Mouse (Mus musculus) liver, embryonic 12.5 days (tissue): ENCODE data around the gene Klc2. TPM values are rescaled to one million over a fixed set of nuclear protein-coding genes. Genes with fewer than 3 reads are reported as not detected.

ENCODE experiments used
- ATAC-seq: fragments of 200-750 bp; cut with Nextera tagmentation; 2 replicates; pipeline ENCODE4 v1.8.0; 2017; ENCODE audit warnings: moderate number of reproducible peaks, mild to moderate bottlenecking, moderate library complexity
- H3K27ac ChIP-seq: fragments of 300-500 bp; sonication (generic); 2 replicates; pipeline ENCODE4 v1.5.1; 2016; ENCODE audit warnings: mild to moderate bottlenecking
- H3K27me3 ChIP-seq: fragments of 300-500 bp; sonication (generic); replicated peaks from 2 replicates; pipeline ENCODE4 v1.6.1; 2016; ENCODE audit warnings: mild to moderate bottlenecking, moderate library complexity
- H3K36me3 ChIP-seq: fragments of 300-500 bp; sonication (generic); 2 replicates; pipeline ENCODE4 v1.6.1; 2016; ENCODE audit warnings: mild to moderate bottlenecking, moderate library complexity
- H3K4me1 ChIP-seq: fragments of 300-500 bp; sonication (generic); 2 replicates; pipeline ENCODE4 v1.6.1; 2016
- H3K4me2 ChIP-seq: fragments of 300-500 bp; sonication (generic); 2 replicates; pipeline ENCODE4 v1.6.1; 2016; ENCODE audit warnings: mild to moderate bottlenecking, moderate library complexity
- H3K4me3 ChIP-seq: fragments of 300-500 bp; sonication (generic); 2 replicates; pipeline ENCODE4 v1.5.1; 2016; ENCODE audit warnings: mild to moderate bottlenecking, moderate library complexity
- H3K9ac ChIP-seq: fragments of 300-500 bp; sonication (generic); 2 replicates; pipeline ENCODE4 v1.6.1; 2016; ENCODE audit warnings: mild to moderate bottlenecking, moderate library complexity
- H3K9me3 ChIP-seq: fragments of 300-500 bp; sonication (generic); replicated peaks from 2 replicates; pipeline ENCODE4 v1.6.1; 2016; ENCODE audit warnings: mild to moderate bottlenecking, moderate library complexity
- whole genome bisulfite sequencing: fragments of 180-500 bp; shearing (Covaris S2); methylation state at CpG from one replicate; pipeline ENCODE4 v1.1.7; 2016; ENCODE audit not compliant: insufficient replicate concordance; 5-methylcytosine and 5-hydroxymethylcytosine counted together
- polyA plus RNA-seq: library from polyadenylated mRNA; unstranded; fragments of >200 nt; fragmentation: Nextera tagmentation; extraction: Ambion mirVana; gene quantifications from 2 replicates; pipeline ENCODE4 v1.2.1, GENCODE M21; 2016

Klc2 gene
- polyA plus RNA-seq, 1 experiment from 2014 or later, result 4.9 TPM

DNA sequence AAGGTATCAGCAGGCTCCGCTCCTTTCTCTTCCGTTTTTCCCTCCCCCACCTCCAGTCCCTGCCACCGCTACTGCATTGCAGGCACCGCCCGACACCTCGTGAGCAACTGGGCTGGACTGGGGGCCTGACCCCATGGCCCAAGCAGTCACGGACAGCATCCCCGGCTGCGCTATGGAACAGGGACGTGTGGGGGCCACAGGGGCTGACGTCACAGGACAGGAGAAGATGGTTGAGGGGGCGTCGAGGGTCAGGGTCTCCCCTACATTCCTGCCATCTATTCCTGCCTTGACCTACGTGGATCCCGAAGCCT lies 33.6 kb downstream of the Klc2 start:
- peak overlapping the region; percentile 81 for H3K4me2 ChIP-seq
- H3K9ac ChIP-seq, result no peak overlapping the region
- H3K4me1 ChIP-seq, result peaks cover 31% of the 10 kb centered on the region
- no peaks in the 10 kb centered on the region for H3K9me3 ChIP-seq
- WGBS, result 5% methylated on average over 15 of the region's 15 CpGs
- H3K4me3 ChIP-seq, result peak overlapping the region; percentile 57
- H3K27me3 ChIP-seq, result peaks cover 75% of the 10 kb centered on the region
- peaks cover 4% of the 10 kb centered on the region; the same call in 1 of the 2 replicates for H3K36me3 ChIP-seq
- H3K27ac ChIP-seq, result no peak overlapping the region
- no peak for ATAC-seq

DNA sequence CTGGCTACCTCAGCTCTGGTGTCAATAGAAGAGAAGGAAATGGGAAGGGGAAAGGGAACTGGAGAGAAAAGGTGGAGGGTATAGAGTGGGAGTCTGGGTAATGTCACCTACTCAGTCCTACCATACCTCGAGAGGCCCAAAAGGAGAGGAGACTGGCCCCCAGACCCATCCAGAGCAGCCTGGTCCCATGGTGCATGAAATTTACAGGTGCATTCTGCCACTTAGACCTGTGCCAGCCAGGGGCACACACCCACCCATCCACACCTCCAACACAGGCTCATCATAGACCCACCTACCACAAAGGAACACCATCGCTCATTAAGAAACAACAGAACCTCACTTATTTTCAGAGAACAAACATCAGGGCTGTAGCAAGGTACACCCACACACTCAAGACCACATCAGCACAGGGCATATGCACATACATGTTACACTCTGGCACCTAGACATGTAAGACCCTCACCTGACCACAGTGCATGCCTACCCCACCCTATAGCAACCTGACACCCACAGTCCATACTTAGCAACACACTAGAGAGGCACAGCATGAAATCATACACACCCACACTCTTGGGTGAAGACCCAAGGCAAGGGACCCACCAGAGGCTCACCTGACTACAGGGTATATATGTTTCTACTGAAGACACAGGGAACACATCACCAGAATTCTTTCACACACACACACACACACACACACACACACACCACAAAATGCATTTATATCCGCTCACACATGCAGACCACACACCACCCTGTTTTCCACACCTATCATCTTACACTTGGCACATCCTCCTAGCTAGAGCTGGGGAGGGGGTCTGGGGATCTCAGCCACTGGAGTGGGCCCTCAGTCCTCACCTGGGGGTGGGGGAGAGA lies 34.2 kb downstream of the Klc2 start:
- no peak overlapping the region for H3K27ac ChIP-seq
- WGBS, result 57% methylated on average over 3 of the region's 3 CpGs
- no peak overlapping the region for H3K9ac ChIP-seq
- H3K36me3 ChIP-seq, result no peaks in the 10 kb centered on the region
- no peaks in the 10 kb centered on the region for H3K9me3 ChIP-seq
- H3K4me2 ChIP-seq, result peak overlapping the region; percentile 81; the same call in 1 of the 2 replicates
- peak overlapping the region; percentile 57; the same call in 1 of the 2 replicates for H3K4me3 ChIP-seq
- ATAC-seq, result no peak
- peaks cover 81% of the 10 kb centered on the region for H3K27me3 ChIP-seq
- H3K4me1 ChIP-seq, result peaks cover 27% of the 10 kb centered on the region

DNA sequence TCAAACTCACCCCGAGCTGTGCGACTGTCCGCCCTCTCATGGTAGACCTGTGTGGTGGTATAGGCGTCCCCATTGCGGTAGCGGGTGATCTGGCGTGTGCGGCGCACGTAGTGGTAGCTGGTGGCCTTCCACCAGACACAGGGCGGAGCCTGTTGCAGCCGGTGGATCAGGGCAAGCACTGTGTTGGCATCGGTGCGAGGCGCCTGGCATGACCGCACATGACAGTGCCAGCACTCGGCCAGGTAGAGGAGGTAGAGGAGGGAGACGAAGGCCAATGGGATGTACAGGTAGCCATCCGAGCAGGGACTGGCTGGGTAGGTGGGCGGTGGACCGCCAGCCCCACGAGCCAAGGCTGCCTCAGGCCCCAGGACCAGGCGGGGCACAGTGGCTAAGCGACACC lies 35.8 kb downstream of the Klc2 start:
- ATAC-seq, result no peak
- H3K27ac ChIP-seq, result no peak overlapping the region
- H3K9me3 ChIP-seq, result no peaks in the 10 kb centered on the region
- H3K9ac ChIP-seq, result no peak overlapping the region
- WGBS, result 45% methylated on average over 24 of the region's 24 CpGs
- H3K4me1 ChIP-seq, result peaks cover 19% of the 10 kb centered on the region
- H3K4me3 ChIP-seq, result no peak overlapping the region
- no peaks in the 10 kb centered on the region for H3K36me3 ChIP-seq
- H3K4me2 ChIP-seq, result no peak overlapping the region
- H3K27me3 ChIP-seq, result peaks cover 88% of the 10 kb centered on the region

DNA sequence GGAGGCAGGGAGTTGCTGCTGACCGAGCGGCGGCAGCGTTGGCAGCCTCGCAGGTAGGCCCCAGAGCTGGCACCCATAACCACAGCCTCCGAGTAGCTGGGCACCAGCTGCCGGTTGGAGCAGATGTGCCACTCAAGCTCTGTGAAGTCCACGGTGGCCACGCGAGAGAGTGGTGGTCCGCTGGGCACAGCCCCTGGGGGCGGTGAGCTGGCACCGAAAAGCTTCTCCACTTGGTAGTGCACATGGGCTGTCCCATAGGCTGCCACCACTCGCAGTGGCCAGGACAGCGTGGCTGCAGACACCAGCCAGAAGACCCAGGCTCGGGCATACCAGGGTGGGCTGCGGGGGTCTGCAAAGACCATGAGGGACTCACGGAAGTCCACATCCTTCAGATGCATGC lies 36.4 kb downstream of the Klc2 start:
- Histone ChIP-seq H3K36me3 (no peaks in the 10 kb centered on the region), H3K27me3 (peaks cover 84% of the 10 kb centered on the region), H3K27ac (no peak overlapping the region), H3K4me1 (peaks cover 13% of the 10 kb centered on the region), H3K9me3 (no peaks in the 10 kb centered on the region), H3K4me3 (no peak overlapping the region), H3K9ac (no peak overlapping the region), H3K4me2 (no peak overlapping the region)
- 45% methylated on average over 18 of the region's 18 CpGs for WGBS
- ATAC-seq, result no peak

DNA sequence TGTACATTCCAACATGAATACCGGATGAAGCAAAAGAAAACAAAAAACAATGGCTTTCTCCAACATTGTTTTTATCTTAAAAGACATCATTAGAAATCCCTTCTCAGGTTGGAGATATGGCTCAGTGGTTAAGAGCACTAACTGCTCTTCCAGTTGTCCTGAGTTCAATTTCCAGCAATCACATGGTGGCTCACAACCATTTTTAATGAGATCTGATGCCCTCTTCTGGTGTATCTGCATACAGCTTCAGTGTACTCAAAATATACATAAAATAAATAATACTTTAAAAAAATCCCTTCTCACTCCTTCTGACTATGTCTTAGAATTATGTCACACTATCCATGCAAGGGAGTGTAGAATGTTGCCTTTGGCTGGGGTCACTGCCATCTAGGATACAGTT lies 39.1 kb downstream of the Klc2 start:
- Histone ChIP-seq H3K4me3 (no peak overlapping the region), H3K9ac (no peak overlapping the region), H3K4me2 (no peak overlapping the region), H3K27ac (no peak overlapping the region), H3K36me3 (no peaks in the 10 kb centered on the region), H3K9me3 (no peaks in the 10 kb centered on the region), H3K27me3 (peaks cover 81% of the 10 kb centered on the region), H3K4me1 (no peaks in the 10 kb centered on the region)
- WGBS, result 85% methylated on average over 1 of the region's 1 CpGs
- no peak for ATAC-seq

DNA sequence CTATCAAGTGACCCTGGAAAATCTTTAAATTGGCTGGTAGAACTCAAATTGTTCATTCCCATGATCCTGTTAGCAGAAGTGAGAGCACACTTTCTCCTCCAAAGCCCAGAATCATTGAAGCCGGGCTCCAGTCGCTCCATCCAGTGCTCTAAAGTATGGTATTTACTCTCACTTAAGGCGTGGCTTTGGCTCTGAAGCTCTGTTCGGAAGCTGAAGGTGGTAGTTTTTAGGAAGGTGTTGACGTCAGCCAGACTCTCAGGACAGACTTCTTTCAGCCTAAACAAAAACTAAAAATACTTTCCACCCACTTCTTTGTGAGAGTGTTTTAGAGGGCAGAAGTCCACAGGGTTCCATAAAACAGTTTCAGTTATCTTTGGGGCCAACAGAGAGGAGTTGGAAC lies 44.8 kb downstream of the Klc2 start:
- Histone ChIP-seq H3K4me2 (no peak overlapping the region), H3K27ac (no peak overlapping the region), H3K9ac (no peak overlapping the region), H3K4me1 (peaks cover 46% of the 10 kb centered on the region), H3K27me3 (peaks cover 69% of the 10 kb centered on the region), H3K4me3 (no peak overlapping the region), H3K36me3 (no peaks in the 10 kb centered on the region), H3K9me3 (no peaks in the 10 kb centered on the region)
- ATAC-seq, result no peak
- WGBS, result 39% methylated on average over 5 of the region's 5 CpGs

DNA sequence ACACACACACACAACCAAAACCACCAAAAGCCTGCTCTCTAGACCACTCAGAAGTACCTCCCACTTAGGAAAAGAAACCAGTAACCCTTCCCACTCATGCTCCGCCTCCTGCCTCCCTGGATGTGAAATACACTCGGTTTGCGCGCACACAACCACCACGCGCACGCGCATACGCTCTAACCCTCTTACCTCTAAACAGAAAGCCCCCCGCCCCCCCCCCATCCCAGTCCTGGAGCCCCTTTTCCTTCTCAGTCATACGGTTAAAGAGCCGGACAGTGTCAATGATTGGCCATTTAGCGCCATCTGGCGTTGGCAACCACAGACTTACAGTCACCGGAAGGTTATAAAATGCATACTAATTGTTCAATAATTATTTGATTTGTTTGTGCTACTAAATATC lies 45.3 kb downstream of the Klc2 start:
- ATAC-seq, result peak; percentile 3; the same call in 1 of the 2 replicates
- 2% methylated on average over 15 of the region's 15 CpGs for WGBS
- H3K9ac ChIP-seq, result peak overlapping the region; percentile 14; the same call in 1 of the 2 replicates
- peaks cover 51% of the 10 kb centered on the region for H3K4me1 ChIP-seq
- H3K9me3 ChIP-seq, result no peaks in the 10 kb centered on the region
- H3K27ac ChIP-seq, result no peak overlapping the region
- H3K4me3 ChIP-seq, result peak overlapping the region; percentile 57
- no peaks in the 10 kb centered on the region for H3K36me3 ChIP-seq
- H3K27me3 ChIP-seq, result peaks cover 69% of the 10 kb centered on the region
- H3K4me2 ChIP-seq, result peak overlapping the region; percentile 92

DNA sequence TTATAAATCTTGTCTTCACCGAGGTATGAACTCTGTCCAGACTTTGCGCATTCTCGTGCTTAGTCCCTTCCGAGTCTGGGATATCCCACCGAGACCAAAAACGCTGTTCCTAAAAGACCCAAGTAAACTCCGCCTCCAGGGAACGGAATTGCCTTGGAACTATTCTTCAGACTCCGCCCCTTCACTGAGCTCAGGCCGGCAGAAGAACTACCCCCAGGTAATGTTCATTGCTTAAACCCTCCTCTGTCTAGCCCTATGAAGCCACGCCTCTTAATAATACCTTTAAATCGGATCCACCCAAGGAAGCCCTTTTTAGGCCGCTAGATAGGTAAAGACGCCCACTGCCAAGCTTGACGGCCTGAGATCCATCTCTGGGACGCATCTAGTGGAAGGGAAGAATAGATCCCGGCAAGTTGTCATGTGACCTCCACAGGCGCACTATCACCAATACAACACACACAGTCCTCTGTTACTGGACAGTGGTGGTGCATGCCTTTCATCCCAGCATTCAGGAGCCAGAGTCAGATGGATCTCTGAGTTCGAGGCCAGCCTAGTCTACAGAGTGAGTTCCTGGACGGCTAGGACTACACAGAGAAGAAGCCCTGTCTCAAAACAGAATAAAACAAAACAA lies 45.9 kb downstream of the Klc2 start:
- no peaks in the 10 kb centered on the region for H3K36me3 ChIP-seq
- peak overlapping the region; percentile 54 for H3K9ac ChIP-seq
- peak; percentile 29; the same call in 1 of the 2 replicates for ATAC-seq
- H3K4me1 ChIP-seq, result peaks cover 56% of the 10 kb centered on the region
- peak overlapping the region; percentile 64 for H3K27ac ChIP-seq
- peak overlapping the region; percentile 92 for H3K4me2 ChIP-seq
- H3K9me3 ChIP-seq, result no peaks in the 10 kb centered on the region
- H3K27me3 ChIP-seq, result peaks cover 74% of the 10 kb centered on the region
- WGBS, result 6% methylated on average over 20 of the region's 20 CpGs
- peak overlapping the region; percentile 57 for H3K4me3 ChIP-seq

DNA sequence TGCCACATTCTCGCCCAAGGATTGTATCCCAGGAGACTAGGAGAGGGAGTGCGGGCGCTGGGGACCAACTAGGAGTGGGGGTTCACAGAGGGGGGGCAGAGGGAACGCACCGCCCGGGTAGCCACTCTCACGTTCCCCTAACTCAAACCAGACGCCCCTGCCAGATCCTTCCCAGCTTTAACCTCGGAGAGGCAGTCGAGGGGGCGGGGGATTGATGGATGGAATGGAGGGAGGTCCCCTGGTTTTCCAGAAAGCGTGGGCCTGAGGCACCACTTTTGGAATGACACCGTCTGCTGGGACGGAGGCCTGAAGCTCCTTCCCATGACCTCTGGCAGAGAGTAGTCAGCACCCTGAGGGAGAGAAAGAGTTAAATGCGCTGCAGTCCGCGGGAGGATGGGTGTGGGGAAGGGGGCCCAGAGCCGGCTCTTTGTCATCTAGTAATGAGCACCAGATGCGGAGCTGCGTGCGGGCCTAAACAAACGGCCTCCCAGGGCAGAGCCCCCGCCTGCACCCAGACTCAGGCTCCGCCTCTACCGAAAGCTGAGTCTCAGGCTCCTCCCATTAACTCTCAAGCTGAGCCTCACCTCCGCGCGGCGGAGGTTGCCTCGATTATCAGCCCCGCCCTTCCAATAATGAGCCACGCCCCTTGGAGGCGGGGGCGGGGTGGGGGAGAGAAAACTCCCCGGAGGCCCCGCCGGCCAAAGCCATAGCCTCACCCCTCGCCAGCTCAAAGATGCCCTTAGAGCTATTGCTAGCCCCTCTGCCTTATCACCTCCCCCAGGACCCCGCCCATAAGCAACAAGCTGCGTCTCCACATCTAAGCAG lies 46.6 kb downstream of the Klc2 start:
- peak overlapping the region; percentile 54 for H3K9ac ChIP-seq
- peak overlapping the region; percentile 57 for H3K4me3 ChIP-seq
- peak; percentile 77 for ATAC-seq
- H3K9me3 ChIP-seq, result no peaks in the 10 kb centered on the region
- H3K27ac ChIP-seq, result peak overlapping the region; percentile 64
- H3K36me3 ChIP-seq, result no peaks in the 10 kb centered on the region
- peaks cover 81% of the 10 kb centered on the region for H3K27me3 ChIP-seq
- H3K4me1 ChIP-seq, result peaks cover 63% of the 10 kb centered on the region
- peak overlapping the region; percentile 92 for H3K4me2 ChIP-seq
- WGBS, result 4% methylated on average over 40 of the region's 40 CpGs

DNA sequence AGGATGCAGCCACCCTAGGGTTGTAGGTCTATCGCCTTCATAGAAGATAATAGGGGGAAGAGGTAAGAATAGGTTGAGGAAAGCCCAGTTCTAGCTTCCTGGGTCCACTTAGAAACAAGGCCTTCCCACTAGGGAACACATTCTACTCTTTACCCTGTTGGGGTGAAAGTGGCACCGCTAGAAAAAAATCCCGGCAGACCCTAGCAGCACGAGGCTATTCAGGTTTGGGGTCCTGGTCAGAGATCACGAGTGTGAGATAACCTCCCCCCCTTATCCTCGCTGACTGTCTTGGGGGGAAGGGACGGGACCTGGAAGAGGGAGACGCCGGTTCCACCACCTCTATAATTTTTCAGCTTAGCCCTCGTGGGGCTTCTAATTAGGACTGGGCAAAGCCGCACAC lies 47.3 kb downstream of the Klc2 start:
- 14% methylated on average over 11 of the region's 11 CpGs for WGBS
- H3K4me2 ChIP-seq, result peak overlapping the region; percentile 92
- H3K4me3 ChIP-seq, result peak overlapping the region; percentile 57
- H3K4me1 ChIP-seq, result peaks cover 64% of the 10 kb centered on the region
- no peak for ATAC-seq
- no peaks in the 10 kb centered on the region for H3K36me3 ChIP-seq
- H3K27ac ChIP-seq, result peak overlapping the region; percentile 64
- H3K27me3 ChIP-seq, result peaks cover 76% of the 10 kb centered on the region
- H3K9me3 ChIP-seq, result no peaks in the 10 kb centered on the region
- no peak overlapping the region for H3K9ac ChIP-seq

DNA sequence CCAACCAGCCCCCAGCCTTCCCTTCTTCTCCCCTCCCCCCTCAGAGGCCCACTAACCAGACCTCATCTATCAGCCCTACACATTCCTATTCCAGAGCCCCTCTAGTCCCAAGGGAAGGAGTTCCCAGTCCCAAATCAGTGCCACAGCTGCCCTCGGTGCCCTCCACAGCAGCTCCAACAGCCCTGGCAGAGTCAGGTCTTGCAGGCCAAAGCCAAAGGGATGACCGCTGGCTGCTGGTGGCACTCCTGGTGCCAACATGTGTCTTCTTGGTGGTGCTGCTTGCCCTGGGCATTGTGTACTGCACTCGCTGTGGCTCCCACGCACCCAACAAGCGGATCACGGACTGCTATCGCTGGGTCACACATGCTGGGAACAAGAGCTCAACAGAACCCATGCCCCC lies 48.4 kb downstream of the Klc2 start:
- WGBS, result 66% methylated on average over 7 of the region's 7 CpGs
- ATAC-seq, result no peak
- peaks cover 71% of the 10 kb centered on the region for H3K4me1 ChIP-seq
- peak overlapping the region; percentile 92 for H3K4me2 ChIP-seq
- H3K9me3 ChIP-seq, result no peaks in the 10 kb centered on the region
- no peak overlapping the region for H3K9ac ChIP-seq
- H3K27me3 ChIP-seq, result peaks cover 65% of the 10 kb centered on the region
- H3K4me3 ChIP-seq, result 0 out of 2 replicates have a peak overlapping the region, but pooled peaks have one; percentile 2
- H3K27ac ChIP-seq, result no peak overlapping the region
- H3K36me3 ChIP-seq, result no peaks in the 10 kb centered on the region

DNA sequence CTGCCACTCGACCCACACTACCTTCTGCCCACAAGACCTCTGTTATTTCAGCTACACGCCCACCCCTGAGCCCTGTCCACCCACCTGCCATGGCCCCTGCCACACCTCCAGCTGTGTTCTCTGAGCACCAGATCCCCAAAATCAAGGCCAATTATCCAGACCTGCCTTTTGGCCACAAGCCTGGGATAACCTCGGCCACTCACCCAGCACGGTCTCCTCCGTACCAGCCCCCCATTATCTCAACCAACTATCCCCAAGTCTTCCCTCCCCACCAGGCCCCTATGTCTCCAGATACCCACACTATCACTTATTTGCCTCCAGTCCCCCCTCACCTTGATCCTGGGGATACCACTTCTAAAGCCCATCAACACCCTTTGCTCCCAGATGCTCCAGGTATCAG lies 48.9 kb downstream of the Klc2 start:
- H3K27me3 ChIP-seq, result peaks cover 60% of the 10 kb centered on the region
- no peak for ATAC-seq
- H3K4me3 ChIP-seq, result no peak overlapping the region
- 63% methylated on average over 5 of the region's 5 CpGs for WGBS
- H3K27ac ChIP-seq, result no peak overlapping the region
- no peak overlapping the region for H3K9ac ChIP-seq
- peaks cover 73% of the 10 kb centered on the region for H3K4me1 ChIP-seq
- H3K4me2 ChIP-seq, result peak overlapping the region; percentile 92
- H3K9me3 ChIP-seq, result no peaks in the 10 kb centered on the region
- no peaks in the 10 kb centered on the region for H3K36me3 ChIP-seq
